Mouse (Mus musculus) liver, embryonic 14.5 days (tissue): Measurements from ENCODE around the gene Miga2.

Source experiments
- CTCF ChIP-seq: IDR thresholded peaks from 2 replicates; pipeline ENCODE4 v1.5.1; 2016; ENCODE audit warnings: antibody characterized with exemption, low read depth, control low read depth
- EP300 ChIP-seq: IDR thresholded peaks from 2 replicates; pipeline ENCODE4 v1.6.1; 2016; ENCODE audit warnings: antibody characterized with exemption, low read depth

- TF ChIP-seq EP300: no peak
- no peak for TF ChIP-seq CTCF
These were observed 26.9 kb upstream of the Miga2 start for GRCm38 (mm10) chr2:30337179-30337578.
